In the genomic region with DNA sequence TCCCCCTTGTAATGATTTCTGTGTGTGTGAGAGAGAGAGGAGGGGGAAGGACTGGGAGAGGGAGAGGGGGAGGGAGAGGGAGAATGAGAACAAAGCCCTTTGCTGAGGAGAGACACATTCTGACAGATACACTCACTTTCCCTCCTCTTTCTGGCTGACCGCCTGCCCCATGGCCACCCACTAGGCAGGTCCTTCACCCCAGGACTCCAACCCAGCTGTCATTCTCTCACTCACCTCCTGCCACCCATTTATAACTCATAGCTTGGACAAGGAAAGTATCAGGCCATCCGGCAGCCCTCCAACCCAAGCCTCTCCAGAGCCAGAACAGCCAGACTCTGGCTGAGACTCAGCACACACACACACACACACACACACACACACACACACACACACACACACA, we compare ENCODE assay signal across 11 mouse cellular contexts. TPM values are rescaled to one million over a fixed set of nuclear protein-coding genes. Genes with fewer than 3 reads are reported as not detected.
DNase-seq lines count a peak whose midpoint lies in the region; ATAC-seq and TF ChIP-seq lines count a peak whose summit lies in the region.
"Had no signal": no experiment of that assay in that cellular context is flagged by ENCODE, and none has a peak within 500 bp of the region (broad histone marks: within the 10 kb centered on the region; RNA-seq: fewer than 3 reads in every experiment).

No protein-coding gene starts in this region.

- no peak for DNase-seq in heart, adult 8-10 months (ENCODE audit: low spot score)
- DNase-seq in Muller cell, postnatal 12 days (ENCODE audit: inconsistent ontology term) = peak; percentile 85
- peak; percentile 61 for DNase-seq in hindbrain, postnatal 0 days (ENCODE audit: low spot score)
- no peak for DNase-seq in ovary, postnatal 14 days (ENCODE audit: low spot score)
- no peak for DNase-seq in thymus, postnatal 10 days (ENCODE audit: low spot score in 2 of 2)
- DNase-seq in adrenal gland, postnatal 14 days = no peak
- DNase-seq: thymus, postnatal 36 days had no signal

- H3K27me3 ChIP-seq in heart, embryonic 13.5 days (replicated peaks) = no peaks in the 10 kb centered on the region
- no peaks in the 10 kb centered on the region for H3K27me3 ChIP-seq in forebrain, embryonic 12.5 days
- H3K27me3 ChIP-seq in hindbrain, postnatal 0 days (ENCODE audit: insufficient read depth, low read length) = no peaks in the 10 kb centered on the region

- no peak overlapping the region for H3K4me2 ChIP-seq in heart, embryonic 13.5 days
- H3K4me2 ChIP-seq in forebrain, embryonic 12.5 days = no peak overlapping the region; the same call in 1 of the 2 replicates
- no peak overlapping the region for H3K4me2 ChIP-seq in hindbrain, postnatal 0 days (ENCODE audit: low read depth, low read length)
- H3K4me2 ChIP-seq: liver, embryonic 12.5 days had no signal

- H3K4me1 ChIP-seq in heart, embryonic 13.5 days = no peaks in the 10 kb centered on the region
- H3K4me1 ChIP-seq in forebrain, embryonic 12.5 days = peaks cover 5% of the 10 kb centered on the region; the same call in 1 of the 2 replicates
- H3K4me1 ChIP-seq in hindbrain, postnatal 0 days (ENCODE audit: insufficient read depth, low read length) = no peaks in the 10 kb centered on the region
- H3K4me1 ChIP-seq: liver, embryonic 12.5 days had no signal

- WGBS in heart, embryonic 13.5 days = 37% methylated on average over 2 of the region's 2 CpGs
- WGBS in forebrain, embryonic 12.5 days = 11% methylated on average over 2 of the region's 2 CpGs
- 18% methylated on average over 2 of the region's 2 CpGs for WGBS in hindbrain, postnatal 0 days

- no peak for ATAC-seq in heart, embryonic 13.5 days (ENCODE audit: extremely low read depth, insufficient number of reproducible peaks, low FRiP score, low TSS enrichment)
- 0 out of 2 replicates have a peak, but pooled peaks have one; percentile 33 for ATAC-seq in forebrain, embryonic 12.5 days (ENCODE audit: low FRiP score)
- peak; percentile 91 for ATAC-seq in hindbrain, postnatal 0 days
- ATAC-seq: liver, embryonic 12.5 days had no signal

- 0 out of 2 replicates have a peak overlapping the region, but pooled peaks have one; percentile 24 for H3K9ac ChIP-seq in heart, embryonic 13.5 days
- H3K9ac ChIP-seq in forebrain, embryonic 12.5 days = no peak overlapping the region
- no peak overlapping the region for H3K9ac ChIP-seq in hindbrain, postnatal 0 days (replicated peaks; ENCODE audit: low read length)
- H3K9ac ChIP-seq: liver, embryonic 12.5 days had no signal

- no peaks in the 10 kb centered on the region for H3K36me3 ChIP-seq in heart, embryonic 13.5 days
- H3K36me3 ChIP-seq in forebrain, embryonic 12.5 days (replicated peaks) = no peaks in the 10 kb centered on the region
- no peaks in the 10 kb centered on the region for H3K36me3 ChIP-seq in hindbrain, postnatal 0 days (ENCODE audit: insufficient read depth, low read length)
- H3K36me3 ChIP-seq: liver, embryonic 12.5 days had no signal

- TF ChIP-seq CTCF in hindbrain, postnatal 0 days (IDR thresholded peaks at IDR 0.05; ENCODE audit: low read depth) = no peak

- H3K4me3 ChIP-seq in heart, embryonic 13.5 days = no peak overlapping the region
- H3K4me3 ChIP-seq in forebrain, embryonic 12.5 days (replicated peaks) = no peak overlapping the region
- H3K4me3 ChIP-seq in hindbrain, postnatal 0 days (ENCODE audit: low read length) = no peak overlapping the region
- H3K4me3 ChIP-seq: liver, embryonic 12.5 days had no signal

- H3K9me3 ChIP-seq in heart, embryonic 13.5 days = no peaks in the 10 kb centered on the region
- H3K9me3 ChIP-seq in forebrain, embryonic 12.5 days = no peaks in the 10 kb centered on the region
- H3K9me3 ChIP-seq in hindbrain, postnatal 0 days (ENCODE audit: low read length) = no peaks in the 10 kb centered on the region
- H3K9me3 ChIP-seq: liver, embryonic 12.5 days had no signal

- H3K27ac ChIP-seq in heart, embryonic 13.5 days (replicated peaks) = no peak overlapping the region
- no peak overlapping the region for H3K27ac ChIP-seq in forebrain, embryonic 12.5 days
- no peak overlapping the region for H3K27ac ChIP-seq in hindbrain, postnatal 0 days
- H3K27ac ChIP-seq: liver, embryonic 12.5 days had no signal

RNA-seq across cellular contexts. Expression of gene Btn1a1, which starts 10.0 kb away (rescaled TPM):
- polyA plus RNA-seq in heart, embryonic 13.5 days (2015; fragmentation: Nextera tagmentation; extraction: Ambion mirVana) = 1.1 and 2.2 TPM in 2 replicates
- not detected for total RNA-seq in heart, adult 8-10 months (2022)
- polyA plus RNA-seq in forebrain, embryonic 12.5 days (2016; fragmentation: Nextera tagmentation; extraction: Ambion mirVana) = 0.18 and 0.36 TPM in 2 replicates
- 0.40 and 0.89 TPM in 2 replicates for total RNA-seq in hindbrain, postnatal 0 days (2014; rRNA removed)
- 0.15 and 0.24 TPM in 2 replicates for polyA plus RNA-seq in hindbrain, postnatal 0 days (2015; fragmentation: Nextera tagmentation; extraction: Ambion mirVana)
- 0.19 TPM in 1 of 2 replicates, not detected in the other for total RNA-seq in adrenal gland, postnatal 14 days (2021)
- total RNA-seq: layer of hippocampus, postnatal 14 days had no signal

RNA-seq across cellular contexts. Expression of gene Btn2a2, which starts 13.0 kb away (rescaled TPM):
- 0.45 and 0.82 TPM in 2 replicates for polyA plus RNA-seq in heart, embryonic 13.5 days (2015; fragmentation: Nextera tagmentation; extraction: Ambion mirVana)
- not detected for total RNA-seq in heart, adult 8-10 months (2022)
- 0.23 and 0.36 TPM in 2 replicates for polyA plus RNA-seq in forebrain, embryonic 12.5 days (2016; fragmentation: Nextera tagmentation; extraction: Ambion mirVana)
- not detected in 2 replicates for total RNA-seq in hindbrain, postnatal 0 days (2014; rRNA removed)
- polyA plus RNA-seq in hindbrain, postnatal 0 days (2015; fragmentation: Nextera tagmentation; extraction: Ambion mirVana) = 0.11 TPM in 1 of 2 replicates, not detected in the other
- not detected in 2 replicates for total RNA-seq in adrenal gland, postnatal 14 days (2021)
- polyA plus RNA-seq: liver, embryonic 12.5 days had no signal

RNA-seq across cellular contexts. Expression of gene Abt1, which starts 52.0 kb away (rescaled TPM):
- polyA plus RNA-seq in heart, embryonic 13.5 days (2015; fragmentation: Nextera tagmentation; extraction: Ambion mirVana) = 8.5 and 8.7 TPM in 2 replicates
- 1 to 10 TPM; 4.1 to 4.8 (median 4.7) TPM for total RNA-seq in heart, adult 8-10 months (2022)
- 13.0 and 13.2 TPM in 2 replicates for polyA plus RNA-seq in forebrain, embryonic 12.5 days (2016; fragmentation: Nextera tagmentation; extraction: Ambion mirVana)
- total RNA-seq in hindbrain, postnatal 0 days (2014; rRNA removed) = 5.0 and 5.5 TPM in 2 replicates
- 7.2 and 7.6 TPM in 2 replicates for polyA plus RNA-seq in hindbrain, postnatal 0 days (2015; fragmentation: Nextera tagmentation; extraction: Ambion mirVana)
- total RNA-seq in adrenal gland, postnatal 14 days (2021) = 5.9 and 6.3 TPM in 2 replicates

RNA-seq across cellular contexts. Expression of gene Hist1h4h, which starts 55.2 kb away (rescaled TPM):
- polyA plus RNA-seq in heart, embryonic 13.5 days (2015; fragmentation: Nextera tagmentation; extraction: Ambion mirVana) = 6.3 and 7.2 TPM in 2 replicates
- 100 to 1,000 TPM; 231 to 254 (median 246) TPM for total RNA-seq in heart, adult 8-10 months (2022)
- polyA plus RNA-seq in forebrain, embryonic 12.5 days (2016; fragmentation: Nextera tagmentation; extraction: Ambion mirVana) = 7.2 and 8.7 TPM in 2 replicates
- total RNA-seq in hindbrain, postnatal 0 days (2014; rRNA removed) = 2,417 and 3,828 TPM in 2 replicates
- polyA plus RNA-seq in hindbrain, postnatal 0 days (2015; fragmentation: Nextera tagmentation; extraction: Ambion mirVana) = 4.2 and 5.5 TPM in 2 replicates
- total RNA-seq in adrenal gland, postnatal 14 days (2021) = 699 and 771 TPM in 2 replicates

RNA-seq across cellular contexts. Expression of gene Hist1h2af, which starts 58.0 kb away (rescaled TPM):
- 2.0 and 3.0 TPM in 2 replicates for polyA plus RNA-seq in heart, embryonic 13.5 days (2015; fragmentation: Nextera tagmentation; extraction: Ambion mirVana)
- total RNA-seq in heart, adult 8-10 months (2022) = 10 to 100 TPM in 1 of 4 experiments, 1 to 10 TPM in 3; 2.4 to 17.9 (median 5.5) TPM
- polyA plus RNA-seq in forebrain, embryonic 12.5 days (2016; fragmentation: Nextera tagmentation; extraction: Ambion mirVana) = 9.3 and 10.7 TPM in 2 replicates
- 415 and 567 TPM in 2 replicates for total RNA-seq in hindbrain, postnatal 0 days (2014; rRNA removed)
- polyA plus RNA-seq in hindbrain, postnatal 0 days (2015; fragmentation: Nextera tagmentation; extraction: Ambion mirVana) = 3.3 and 7.9 TPM in 2 replicates
- total RNA-seq in adrenal gland, postnatal 14 days (2021) = 182 and 192 TPM in 2 replicates

Comparison
In these comparisons a context has a peak if more than half of its experiments do, and no peak if none do; other contexts are left out.
1. DNase-seq: peak in Muller cell, postnatal 12 days (single experiment) and hindbrain, postnatal 0 days (single experiment); none in heart, adult 8-10 months (single experiment), ovary, postnatal 14 days (single experiment), thymus, postnatal 10 days (0 of 2) and adrenal gland, postnatal 14 days (single experiment).